Mouse (Mus musculus): ENCODE measurements at regions not wholly inside any gene's neighbourhood (a gene's known extent, or its start where the extent isn't known, plus 50 kb on each side); places are given as distances from the start of the nearest gene placed in this dataset.

GRCm38 (mm10) chr12:106524411-106524810 is 514.4 kb downstream of the Vrk1 start:
- H3K9me3 ChIP-seq: no peaks in the 10 kb centered on the region
- H3K4me1 ChIP-seq (replicated peaks): peaks cover 21% of the 10 kb centered on the region
- 81% methylated on average over 4 of the region's 4 CpGs for WGBS
- ATAC-seq: no peak
- no peak overlapping the region for H3K4me3 ChIP-seq (replicated peaks)
- H3K27ac ChIP-seq: no peak overlapping the region
- H3K36me3 ChIP-seq: no peaks in the 10 kb centered on the region
- H3K9ac ChIP-seq (replicated peaks): no peak overlapping the region
- no peaks in the 10 kb centered on the region for H3K27me3 ChIP-seq
- H3K4me2 ChIP-seq (replicated peaks): no peak overlapping the region

GRCm38 (mm10) chr12:106527116-106527515 is 517.1 kb downstream of the Vrk1 start:
- 0 out of 2 replicates have a peak, but pooled peaks have one; percentile 24 for ATAC-seq
- Histone ChIP-seq H3K27ac (no peak overlapping the region), H3K4me2 (replicated peaks) (peak overlapping the region; percentile 31; the same call in 1 of the 2 replicates), H3K9ac (replicated peaks) (no peak overlapping the region), H3K9me3 (no peaks in the 10 kb centered on the region), H3K27me3 (no peaks in the 10 kb centered on the region), H3K4me1 (replicated peaks) (peaks cover 24% of the 10 kb centered on the region), H3K36me3 (no peaks in the 10 kb centered on the region), H3K4me3 (replicated peaks) (no peak overlapping the region)
- 69% methylated on average over 8 of the region's 8 CpGs for WGBS

- Histone ChIP-seq H3K27me3 (no peaks in the 10 kb centered on the region), H3K9ac (replicated peaks) (no peak overlapping the region), H3K4me2 (replicated peaks) (peak overlapping the region; percentile 31), H3K4me3 (replicated peaks) (no peak overlapping the region), H3K4me1 (replicated peaks) (peaks cover 24% of the 10 kb centered on the region), H3K36me3 (no peaks in the 10 kb centered on the region), H3K27ac (0 out of 2 replicates have a peak overlapping the region, but pooled peaks have one; percentile 3), H3K9me3 (no peaks in the 10 kb centered on the region)
- ATAC-seq: peak; percentile 65
- WGBS: 4% methylated on average over 20 of the region's 20 CpGs
Measured at GRCm38 (mm10) chr12:106527699-106528434, 517.8 kb downstream of the Vrk1 start.

- no peaks in the 10 kb centered on the region for H3K36me3 ChIP-seq
- no peak for ATAC-seq
- no peak overlapping the region for H3K27ac ChIP-seq
- peaks cover 24% of the 10 kb centered on the region for H3K4me1 ChIP-seq (replicated peaks)
- H3K9me3 ChIP-seq: no peaks in the 10 kb centered on the region
- 34% methylated on average over 10 of the region's 10 CpGs for WGBS
- H3K9ac ChIP-seq (replicated peaks): no peak overlapping the region
- H3K4me3 ChIP-seq (replicated peaks): no peak overlapping the region
- no peaks in the 10 kb centered on the region for H3K27me3 ChIP-seq
- H3K4me2 ChIP-seq (replicated peaks): peak overlapping the region; percentile 31
Measured at GRCm38 (mm10) chr12:106528521-106528920, 518.5 kb downstream of the Vrk1 start.

- no peak overlapping the region for H3K9ac ChIP-seq (replicated peaks)
- H3K9me3 ChIP-seq: no peaks in the 10 kb centered on the region
- 0 out of 2 replicates have a peak, but pooled peaks cover 2% of the 10 kb centered on the region for H3K27me3 ChIP-seq
- 0 out of 2 replicates have a peak, but pooled peaks have one; percentile 50 for ATAC-seq
- WGBS: 45% methylated on average over 11 of the region's 11 CpGs
- 0 out of 2 replicates have a peak overlapping the region, but pooled peaks have one; percentile 30 for H3K27ac ChIP-seq
- H3K4me2 ChIP-seq (replicated peaks): no peak overlapping the region
- no peaks in the 10 kb centered on the region for H3K36me3 ChIP-seq
- peaks cover 24% of the 10 kb centered on the region for H3K4me1 ChIP-seq (replicated peaks)
- no peak overlapping the region for H3K4me3 ChIP-seq (replicated peaks)
Measured at GRCm38 (mm10) chr12:106529175-106529574, 519.1 kb downstream of the Vrk1 start.

GRCm38 (mm10) chr12:106535086-106535485 is 525.1 kb downstream of the Vrk1 start:
- no peak overlapping the region for H3K4me2 ChIP-seq (replicated peaks)
- 0 out of 2 replicates have a peak, but pooled peaks cover 5% of the 10 kb centered on the region for H3K27me3 ChIP-seq
- H3K4me3 ChIP-seq (replicated peaks): no peak overlapping the region
- H3K9me3 ChIP-seq: no peaks in the 10 kb centered on the region
- no peak for ATAC-seq
- 31% methylated on average over 2 of the region's 2 CpGs for WGBS
- peaks cover 11% of the 10 kb centered on the region for H3K4me1 ChIP-seq (replicated peaks)
- H3K9ac ChIP-seq (replicated peaks): no peak overlapping the region
- no peak overlapping the region for H3K27ac ChIP-seq
- H3K36me3 ChIP-seq: no peaks in the 10 kb centered on the region

GRCm38 (mm10) chr12:106535628-106536288 is 525.7 kb downstream of the Vrk1 start:
- H3K9ac ChIP-seq (replicated peaks): no peak overlapping the region
- H3K4me3 ChIP-seq (replicated peaks): no peak overlapping the region
- H3K4me2 ChIP-seq (replicated peaks): no peak overlapping the region
- H3K27ac ChIP-seq: 0 out of 2 replicates have a peak overlapping the region, but pooled peaks have one; percentile 14
- 0 out of 2 replicates have a peak, but pooled peaks cover 5% of the 10 kb centered on the region for H3K27me3 ChIP-seq
- H3K4me1 ChIP-seq (replicated peaks): peaks cover 11% of the 10 kb centered on the region
- WGBS: 33% methylated on average over 8 of the region's 8 CpGs
- no peaks in the 10 kb centered on the region for H3K9me3 ChIP-seq
- peak; percentile 43; the same call in 1 of the 2 replicates for ATAC-seq
- H3K36me3 ChIP-seq: no peaks in the 10 kb centered on the region

- Histone ChIP-seq H3K9ac (replicated peaks) (no peak overlapping the region), H3K4me1 (replicated peaks) (peaks cover 11% of the 10 kb centered on the region), H3K27me3 (0 out of 2 replicates have a peak, but pooled peaks cover 5% of the 10 kb centered on the region), H3K27ac (0 out of 2 replicates have a peak overlapping the region, but pooled peaks have one; percentile 14), H3K36me3 (no peaks in the 10 kb centered on the region), H3K9me3 (no peaks in the 10 kb centered on the region), H3K4me2 (replicated peaks) (no peak overlapping the region), H3K4me3 (replicated peaks) (no peak overlapping the region)
- WGBS: 25% methylated on average over 7 of the region's 7 CpGs
- no peak for ATAC-seq
Measured at GRCm38 (mm10) chr12:106536289-106536636, 526.2 kb downstream of the Vrk1 start.

- Histone ChIP-seq H3K4me1 (replicated peaks) (peaks cover 16% of the 10 kb centered on the region), H3K27me3 (0 out of 2 replicates have a peak, but pooled peaks cover 3% of the 10 kb centered on the region), H3K9ac (replicated peaks) (no peak overlapping the region), H3K4me2 (replicated peaks) (no peak overlapping the region), H3K4me3 (replicated peaks) (no peak overlapping the region), H3K36me3 (no peaks in the 10 kb centered on the region), H3K9me3 (no peaks in the 10 kb centered on the region), H3K27ac (no peak overlapping the region)
- no peak for ATAC-seq
- WGBS: 76% methylated on average over 6 of the region's 6 CpGs
Measured at GRCm38 (mm10) chr12:106540003-106540402, 530.0 kb downstream of the Vrk1 start.

- H3K9ac ChIP-seq (replicated peaks): no peak overlapping the region
- WGBS: 83% methylated on average over 9 of the region's 9 CpGs
- no peak for ATAC-seq
- no peaks in the 10 kb centered on the region for H3K36me3 ChIP-seq
- H3K4me1 ChIP-seq (replicated peaks): no peaks in the 10 kb centered on the region
- no peak overlapping the region for H3K27ac ChIP-seq
- H3K27me3 ChIP-seq: no peaks in the 10 kb centered on the region
- no peaks in the 10 kb centered on the region for H3K9me3 ChIP-seq
- H3K4me2 ChIP-seq (replicated peaks): no peak overlapping the region
- H3K4me3 ChIP-seq (replicated peaks): no peak overlapping the region
Measured at GRCm38 (mm10) chr12:106559566-106559965, 549.5 kb downstream of the Vrk1 start.

GRCm38 (mm10) chr12:106565263-106565681 is 555.2 kb downstream of the Vrk1 start:
- no peak for ATAC-seq
- H3K36me3 ChIP-seq: no peaks in the 10 kb centered on the region
- H3K4me2 ChIP-seq (replicated peaks): no peak overlapping the region
- no peak overlapping the region for H3K9ac ChIP-seq (replicated peaks)
- H3K27me3 ChIP-seq: no peaks in the 10 kb centered on the region
- H3K9me3 ChIP-seq: no peaks in the 10 kb centered on the region
- WGBS: 28% methylated on average over 6 of the region's 6 CpGs
- H3K4me3 ChIP-seq (replicated peaks): no peak overlapping the region
- peaks cover 9% of the 10 kb centered on the region; the same call in 1 of the 2 replicates for H3K4me1 ChIP-seq (replicated peaks)
- H3K27ac ChIP-seq: no peak overlapping the region

GRCm38 (mm10) chr12:106566361-106566760 is 556.3 kb downstream of the Vrk1 start:
- H3K36me3 ChIP-seq: no peaks in the 10 kb centered on the region
- no peaks in the 10 kb centered on the region for H3K9me3 ChIP-seq
- no peaks in the 10 kb centered on the region for H3K27me3 ChIP-seq
- no peak overlapping the region for H3K4me3 ChIP-seq (replicated peaks)
- ATAC-seq: no peak
- H3K9ac ChIP-seq (replicated peaks): no peak overlapping the region
- no peak overlapping the region for H3K27ac ChIP-seq
- 89% methylated on average over 4 of the region's 4 CpGs for WGBS
- peaks cover 9% of the 10 kb centered on the region; the same call in 1 of the 2 replicates for H3K4me1 ChIP-seq (replicated peaks)
- H3K4me2 ChIP-seq (replicated peaks): no peak overlapping the region
